Mouse (Mus musculus) neural tube, embryonic 12.5 days (tissue): ENCODE results near the gene Olfr1112. TPM values are rescaled to one million over a fixed set of nuclear protein-coding genes. Genes with fewer than 3 reads are reported as not detected.
"Not testable (repeated sequence)": the region's sequence is repeated elsewhere in the genome, so short reads cannot be mapped to it uniquely, and the experiment has no call there.

Source experiments
- ATAC-seq: fragments of 200-750 bp; cut with Nextera tagmentation; 2 replicates; pipeline ENCODE4 v1.8.0; 2017; ENCODE audit warnings: low read depth, mild to moderate bottlenecking, moderate TSS enrichment, moderate library complexity; ENCODE audit not compliant: low FRiP score
- H3K27ac ChIP-seq: fragments of 300-500 bp; sonication (generic); 2 replicates; pipeline ENCODE4 v1.5.1; 2016
- H3K27me3 ChIP-seq: fragments of 300-500 bp; sonication (generic); replicated peaks from 2 replicates; pipeline ENCODE4 v1.6.1; 2016; ENCODE audit warnings: mild to moderate bottlenecking
- H3K36me3 ChIP-seq: fragments of 300-500 bp; sonication (generic); 2 replicates; pipeline ENCODE4 v1.6.1; 2016; ENCODE audit warnings: mild to moderate bottlenecking
- H3K4me1 ChIP-seq: fragments of 300-500 bp; sonication (generic); 2 replicates; pipeline ENCODE4 v1.6.1; 2016
- H3K4me2 ChIP-seq: fragments of 300-500 bp; sonication (generic); replicated peaks from 2 replicates; pipeline ENCODE4 v1.6.1; 2016; ENCODE audit warnings: mild to moderate bottlenecking
- H3K4me3 ChIP-seq: fragments of 300-500 bp; sonication (generic); 2 replicates; pipeline ENCODE4 v1.5.1; 2016
- H3K9ac ChIP-seq: fragments of 300-500 bp; sonication (generic); 2 replicates; pipeline ENCODE4 v1.6.1; 2016; ENCODE audit warnings: mild to moderate bottlenecking
- H3K9me3 ChIP-seq: fragments of 300-500 bp; sonication (generic); 2 replicates; pipeline ENCODE4 v1.6.1; 2016; ENCODE audit warnings: mild to moderate bottlenecking
- WGBS: fragments of 180-500 bp; shearing (Covaris S2); methylation state at CpG from one replicate; pipeline ENCODE4 v1.1.7; 2016; 5-methylcytosine and 5-hydroxymethylcytosine counted together
- polyA plus RNA-seq: library from polyadenylated mRNA; unstranded; fragments of >200 nt; fragmentation: Nextera tagmentation; extraction: Ambion mirVana; gene quantifications from 2 replicates; pipeline ENCODE4 v1.2.1, GENCODE M21; 2016

Olfr1112 gene
- not detected in 2 replicates for polyA plus RNA-seq

DNA sequence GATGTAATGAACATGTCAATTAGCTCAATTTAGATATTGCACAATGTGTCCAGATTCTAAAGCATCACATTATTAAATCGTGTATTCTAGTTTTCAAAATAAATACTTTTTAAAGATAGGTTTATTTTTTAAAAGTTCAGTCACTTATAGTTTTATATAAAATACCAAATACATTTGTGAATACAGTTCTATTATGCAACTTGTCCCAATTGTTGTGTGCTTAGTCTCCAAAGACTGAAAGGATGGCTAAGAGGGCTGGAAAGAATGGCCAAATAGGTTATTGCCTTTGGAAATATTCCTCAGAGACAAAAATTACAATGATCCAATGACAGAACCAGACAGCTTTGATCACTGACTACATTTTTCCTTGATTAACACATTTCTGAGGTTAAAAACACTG, at the start of gene Olfr1112:
TSS of gene Olfr1112 (plus strand) at position 301 of the 400 bp plus-strand sequence.
- H3K27ac ChIP-seq: no peak within 1 kb of the TSS
- 85% methylated on average over 1 of the region's 1 CpGs for WGBS
- no peak within 1 kb of the TSS for H3K4me2 ChIP-seq
- H3K27me3 ChIP-seq: no peaks in the 10 kb centered on the region
- H3K9ac ChIP-seq: no peak within 1 kb of the TSS
- H3K9me3 ChIP-seq: no peaks in the 10 kb centered on the region
- no peak within 1 kb of the TSS for H3K4me3 ChIP-seq
- no peak for ATAC-seq
- H3K36me3 ChIP-seq: no peaks in the 10 kb centered on the region
- no peaks in the 10 kb centered on the region for H3K4me1 ChIP-seq

DNA sequence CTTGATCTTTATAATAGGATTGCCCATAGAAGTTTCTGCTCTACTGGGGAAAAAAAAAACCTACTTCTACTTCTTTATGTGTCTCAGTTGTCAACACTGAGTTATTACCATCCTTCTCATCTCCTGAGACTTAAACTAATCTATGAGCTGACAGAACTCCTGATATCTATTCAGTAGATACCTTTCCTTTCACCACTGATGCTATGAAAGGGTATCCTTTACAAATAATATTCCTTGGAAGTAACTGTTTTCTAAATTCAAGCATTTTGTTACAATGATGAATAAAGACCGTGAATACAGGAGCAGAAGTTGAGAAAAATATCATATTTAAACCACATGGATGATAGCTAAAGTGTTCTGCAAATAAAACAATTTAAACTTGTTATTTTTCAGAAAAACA, 47.4 kb upstream of the Olfr1112 start, which contains the start of gene Olfr1110:
TSS of gene Olfr1110 (minus strand) at position 101 of the 400 bp plus-strand sequence.
- Histone ChIP-seq H3K27ac (no peak within 1 kb of the TSS), H3K36me3 (no peaks in the 10 kb centered on the region), H3K4me1 (no peaks in the 10 kb centered on the region), H3K4me2 (no peak within 1 kb of the TSS), H3K9ac (no peak within 1 kb of the TSS), H3K27me3 (no peaks in the 10 kb centered on the region), H3K9me3 (no peaks in the 10 kb centered on the region), H3K4me3 (no peak within 1 kb of the TSS)
- WGBS: 85% methylated on average over 1 of the region's 1 CpGs
- ATAC-seq: no peak

DNA sequence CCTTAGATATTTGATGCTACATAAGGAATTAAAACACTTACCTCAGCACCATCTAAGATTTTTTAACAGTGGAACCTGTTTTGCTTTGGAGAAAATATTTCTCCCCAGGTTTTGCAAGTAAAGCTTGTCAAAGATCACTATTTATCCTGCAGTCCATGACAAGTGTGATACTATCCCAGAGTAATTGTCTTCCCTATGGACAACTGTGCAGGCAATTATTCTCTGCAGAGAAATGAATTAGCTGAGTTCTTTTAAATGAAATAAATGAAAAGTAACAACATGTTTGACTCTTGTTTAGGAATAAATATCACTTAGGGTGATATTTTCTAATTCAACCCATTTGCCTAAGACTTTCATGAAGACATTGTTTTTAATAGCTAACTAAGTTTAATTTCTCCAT, 35.1 kb upstream of the Olfr1112 start, which contains the start of gene Olfr1111:
TSS of gene Olfr1111 (minus strand) at position 101 of the 400 bp plus-strand sequence.
- no peak within 1 kb of the TSS for H3K9ac ChIP-seq
- H3K27ac ChIP-seq: no peak within 1 kb of the TSS
- no peaks in the 10 kb centered on the region for H3K27me3 ChIP-seq
- H3K4me1 ChIP-seq: no peaks in the 10 kb centered on the region
- no peaks in the 10 kb centered on the region for H3K9me3 ChIP-seq
- no peak within 1 kb of the TSS for H3K4me2 ChIP-seq
- H3K36me3 ChIP-seq: no peaks in the 10 kb centered on the region
- no peak for ATAC-seq
- no peak within 1 kb of the TSS for H3K4me3 ChIP-seq

GRCm38 (mm10) chr2:87167731-87168130, 19.9 kb upstream of the Olfr1112 start:
- not testable (repeated sequence) for H3K9me3 ChIP-seq, H3K9ac ChIP-seq, H3K27me3 ChIP-seq, H3K4me2 ChIP-seq, H3K27ac ChIP-seq, H3K4me1 ChIP-seq, ATAC-seq, H3K4me3 ChIP-seq, H3K36me3 ChIP-seq
- 80% methylated on average over 2 of the region's 2 CpGs for WGBS

DNA sequence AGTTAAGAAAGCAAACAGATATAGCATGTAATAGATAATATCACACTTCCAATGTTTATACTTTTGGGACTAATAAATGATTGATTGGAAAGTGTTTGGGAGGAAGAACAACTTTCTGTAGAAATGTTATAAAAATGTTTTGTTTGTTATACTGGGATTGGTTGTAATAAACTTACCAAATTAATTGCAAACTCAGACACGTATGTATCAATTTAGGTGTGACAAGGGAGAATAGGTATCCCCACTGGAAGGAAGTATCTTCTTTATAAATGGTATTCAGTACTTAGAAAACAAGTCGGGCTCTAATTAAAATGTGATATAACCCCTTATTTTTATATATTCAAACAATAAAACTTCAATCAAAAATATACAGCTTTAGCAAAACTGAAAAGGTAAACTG, 21.1 kb downstream of the Olfr1112 start, which contains the start of gene Olfr1113:
TSS of gene Olfr1113 (plus strand) at position 301 of the 400 bp plus-strand sequence.
- Histone ChIP-seq H3K27ac (no peak within 1 kb of the TSS), H3K9me3 (no peaks in the 10 kb centered on the region), H3K9ac (no peak within 1 kb of the TSS), H3K36me3 (no peaks in the 10 kb centered on the region), H3K4me3 (no peak within 1 kb of the TSS), H3K4me1 (no peaks in the 10 kb centered on the region), H3K27me3 (no peaks in the 10 kb centered on the region), H3K4me2 (no peak within 1 kb of the TSS)
- WGBS: 77% methylated on average over 2 of the region's 2 CpGs
- no peak for ATAC-seq

Other genes with a start within 250 kb of the Olfr1112 start
- not detected in 2 replicates for gene Olfr1099, start 227.1 kb upstream of the Olfr1112 start, polyA plus RNA-seq
- not detected in 2 replicates for gene Olfr1100, start 207.8 kb upstream of the Olfr1112 start, polyA plus RNA-seq
- gene Olfr1101, start 196.6 kb upstream of the Olfr1112 start, polyA plus RNA-seq: not detected in 2 replicates
- not detected in 2 replicates for gene Olfr1102, start 189.4 kb upstream of the Olfr1112 start, polyA plus RNA-seq
- gene Olfr1104, start 160.7 kb upstream of the Olfr1112 start, polyA plus RNA-seq: not detected in 2 replicates
- gene Olfr1105, start 151.3 kb upstream of the Olfr1112 start, polyA plus RNA-seq: not detected in 2 replicates
- not detected in 2 replicates for gene Olfr1106, start 135.5 kb upstream of the Olfr1112 start, polyA plus RNA-seq
- gene Olfr1107, start 112.0 kb upstream of the Olfr1112 start, polyA plus RNA-seq: not detected in 2 replicates
- not detected in 2 replicates for gene Olfr1109, start 91.8 kb upstream of the Olfr1112 start, polyA plus RNA-seq
- not detected in 2 replicates for gene Olfr259, start 73.2 kb upstream of the Olfr1112 start, polyA plus RNA-seq
- not detected in 2 replicates for gene Olfr1110, start 47.5 kb upstream of the Olfr1112 start, polyA plus RNA-seq
- gene Olfr1111, start 35.2 kb upstream of the Olfr1112 start, polyA plus RNA-seq: not detected in 2 replicates
- not detected in 2 replicates for gene Olfr1113, start 21.2 kb downstream of the Olfr1112 start, polyA plus RNA-seq
- gene Olfr1115, start 60.2 kb downstream of the Olfr1112 start, polyA plus RNA-seq: not detected in 2 replicates
- gene Olfr1116, start 79.7 kb downstream of the Olfr1112 start, polyA plus RNA-seq: not detected in 2 replicates
- not detected in 2 replicates for gene Olfr1118, start 119.8 kb downstream of the Olfr1112 start, polyA plus RNA-seq
- gene Olfr1120, start 167.0 kb downstream of the Olfr1112 start, polyA plus RNA-seq: not detected in 2 replicates
- not detected in 2 replicates for gene Olfr1121, start 182.1 kb downstream of the Olfr1112 start, polyA plus RNA-seq
- not detected in 2 replicates for gene Olfr1122, start 198.1 kb downstream of the Olfr1112 start, polyA plus RNA-seq
- not detected in 2 replicates for gene Olfr1123, start 228.8 kb downstream of the Olfr1112 start, polyA plus RNA-seq
- 0.13 TPM in 2 replicates for gene Olfr1124, start 242.5 kb downstream of the Olfr1112 start, polyA plus RNA-seq